In the genomic region with DNA sequence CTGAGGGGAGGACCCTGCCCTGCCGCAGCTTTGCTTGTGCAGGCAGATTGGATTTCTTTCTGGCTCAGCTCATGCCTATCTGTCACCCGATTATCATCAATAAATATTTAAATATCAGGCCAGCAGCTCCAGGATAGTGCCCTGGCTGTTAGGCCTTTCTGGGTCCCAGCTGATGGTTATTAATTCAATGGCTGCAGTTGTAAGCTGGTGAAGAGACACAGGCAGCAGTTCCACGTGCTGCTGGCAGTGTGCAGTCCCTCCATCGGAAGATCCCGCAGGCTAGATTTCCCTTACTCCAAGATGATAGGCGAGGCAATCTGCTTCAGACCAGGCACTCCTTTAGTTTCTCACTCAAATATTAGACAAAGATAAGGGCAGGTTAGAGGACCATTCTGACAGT, we compare ENCODE assay signal across 20 mouse cellular contexts.
DNase-seq lines count a peak whose midpoint lies in the region; ATAC-seq and TF ChIP-seq lines count a peak whose summit lies in the region.
"Had no signal": no experiment of that assay in that cellular context is flagged by ENCODE, and none has a peak within 500 bp of the region (broad histone marks: within the 10 kb centered on the region; RNA-seq: fewer than 3 reads in every experiment).

No protein-coding gene starts in this region.

- WGBS in midbrain, embryonic 13.5 days = 59% methylated on average over 6 of the region's 6 CpGs
- WGBS in midbrain, postnatal 0 days = 47% methylated on average over 6 of the region's 6 CpGs
- WGBS in hindbrain, embryonic 12.5 days = 53% methylated on average over 6 of the region's 6 CpGs
- 36% methylated on average over 6 of the region's 6 CpGs for WGBS in neural tube, embryonic 14.5 days

- H3K36me3 ChIP-seq in midbrain, embryonic 13.5 days = no peaks in the 10 kb centered on the region
- no peaks in the 10 kb centered on the region for H3K36me3 ChIP-seq in midbrain, postnatal 0 days (ENCODE audit: insufficient read depth, low read length)
- H3K36me3 ChIP-seq in hindbrain, embryonic 12.5 days = no peaks in the 10 kb centered on the region
- H3K36me3 ChIP-seq in neural tube, embryonic 14.5 days (ENCODE audit: control insufficient read depth, insufficient read depth, low read length) = no peaks in the 10 kb centered on the region
- H3K36me3 ChIP-seq: embryonic facial prominence, embryonic 15.5 days; forebrain, embryonic 10.5 days; heart, embryonic 13.5 days had no signal

- H3K4me1 ChIP-seq in midbrain, embryonic 13.5 days (replicated peaks) = 0 out of 2 replicates have a peak, but pooled peaks cover 4% of the 10 kb centered on the region
- H3K4me1 ChIP-seq in midbrain, postnatal 0 days (ENCODE audit: insufficient read depth, low read length) = no peaks in the 10 kb centered on the region
- H3K4me1 ChIP-seq in hindbrain, embryonic 12.5 days = no peaks in the 10 kb centered on the region
- no peaks in the 10 kb centered on the region for H3K4me1 ChIP-seq in neural tube, embryonic 14.5 days (ENCODE audit: control insufficient read depth, insufficient read depth, low read length)
- H3K4me1 ChIP-seq: embryonic facial prominence, embryonic 15.5 days; forebrain, embryonic 10.5 days; heart, embryonic 13.5 days had no signal

- no peak overlapping the region for H3K4me2 ChIP-seq in midbrain, embryonic 13.5 days (replicated peaks)
- H3K4me2 ChIP-seq in midbrain, postnatal 0 days (ENCODE audit: low read depth, low read length, poor library complexity, severe bottlenecking) = no peak overlapping the region
- H3K4me2 ChIP-seq in hindbrain, embryonic 12.5 days (replicated peaks) = no peak overlapping the region
- H3K4me2 ChIP-seq in neural tube, embryonic 14.5 days (ENCODE audit: low read depth, low read length) = no peak overlapping the region
- H3K4me2 ChIP-seq: embryonic facial prominence, embryonic 15.5 days; heart, embryonic 13.5 days had no signal

- no peak for TF ChIP-seq CTCF in midbrain, postnatal 0 days (IDR thresholded peaks at IDR 0.05)
- TF ChIP-seq CTCF in brain, embryonic 14.5 days (IDR thresholded peaks at IDR 0.05; ENCODE audit: borderline replicate concordance, extremely low read depth, insufficient read depth, insufficient read length) = no peak

- no peak overlapping the region for H3K9ac ChIP-seq in midbrain, embryonic 13.5 days (replicated peaks)
- H3K9ac ChIP-seq in midbrain, postnatal 0 days (replicated peaks; ENCODE audit: low read length, poor library complexity, severe bottlenecking) = no peak overlapping the region
- no peak overlapping the region for H3K9ac ChIP-seq in hindbrain, embryonic 12.5 days
- H3K9ac ChIP-seq in neural tube, embryonic 14.5 days (replicated peaks; ENCODE audit: low read depth, low read length) = no peak overlapping the region
- H3K9ac ChIP-seq: embryonic facial prominence, embryonic 15.5 days; heart, embryonic 13.5 days had no signal

- DNase-seq in midbrain, postnatal 0 days (ENCODE audit: low spot score) = no peak
- peak; percentile 19 for DNase-seq in brain, embryonic 14.5 days (ENCODE audit: low read depth)
- DNase-seq in ovary, postnatal 14 days (ENCODE audit: low spot score) = no peak
- DNase-seq: adrenal gland, adult 2 months; adrenal gland, postnatal 25 days; cerebellum, adult 11 months; cerebellum, adult 8-10 months; cerebellum, postnatal 14 days; embryo, embryonic 11 days; gastrocnemius, postnatal 36 days; heart, adult 11 months; heart, postnatal 4 days had no signal

- H3K27me3 ChIP-seq in midbrain, embryonic 13.5 days = no peaks in the 10 kb centered on the region
- H3K27me3 ChIP-seq in midbrain, postnatal 0 days (ENCODE audit: insufficient read depth, low read length) = no peaks in the 10 kb centered on the region
- H3K27me3 ChIP-seq in hindbrain, embryonic 12.5 days = no peaks in the 10 kb centered on the region
- H3K27me3 ChIP-seq in neural tube, embryonic 14.5 days (ENCODE audit: control insufficient read depth, insufficient read depth, low read length) = no peaks in the 10 kb centered on the region
- H3K27me3 ChIP-seq: embryonic facial prominence, embryonic 15.5 days; heart, embryonic 13.5 days had no signal

- no peak for TF ChIP-seq POLR2A in brain, embryonic 14.5 days (IDR thresholded peaks at IDR 0.05; ENCODE audit: borderline replicate concordance, extremely low read depth, insufficient read depth, insufficient read length, poor library complexity, severe bottlenecking)

- no peaks in the 10 kb centered on the region for H3K9me3 ChIP-seq in midbrain, embryonic 13.5 days
- no peaks in the 10 kb centered on the region for H3K9me3 ChIP-seq in midbrain, postnatal 0 days (ENCODE audit: low read length)
- H3K9me3 ChIP-seq in hindbrain, embryonic 12.5 days (replicated peaks) = no peaks in the 10 kb centered on the region
- no peaks in the 10 kb centered on the region for H3K9me3 ChIP-seq in neural tube, embryonic 14.5 days (ENCODE audit: control insufficient read depth, low read length)
- H3K9me3 ChIP-seq: embryonic facial prominence, embryonic 15.5 days; forebrain, embryonic 10.5 days had no signal

- ATAC-seq in midbrain, embryonic 13.5 days = peak; percentile 65; the same call in 1 of the 2 replicates
- ATAC-seq in midbrain, postnatal 0 days (ENCODE audit: low FRiP score) = no peak
- ATAC-seq in hindbrain, embryonic 12.5 days (ENCODE audit: low FRiP score) = peak; percentile 58; the same call in 1 of the 2 replicates
- ATAC-seq in neural tube, embryonic 14.5 days (ENCODE audit: low read depth) = peak; percentile 58
- ATAC-seq: forebrain, embryonic 14.5 days had no signal

- H3K4me3 ChIP-seq in midbrain, embryonic 13.5 days (replicated peaks) = no peak overlapping the region
- H3K4me3 ChIP-seq in midbrain, postnatal 0 days (ENCODE audit: low read depth, low read length) = no peak overlapping the region
- no peak overlapping the region for H3K4me3 ChIP-seq in hindbrain, embryonic 12.5 days
- no peak overlapping the region for H3K4me3 ChIP-seq in neural tube, embryonic 14.5 days (ENCODE audit: low read depth, low read length)
- H3K4me3 ChIP-seq: embryonic facial prominence, embryonic 15.5 days; erythroblast, embryonic 14.5 days; forebrain, embryonic 10.5 days; heart, embryonic 13.5 days had no signal

- no peak overlapping the region; the same call in 1 of the 2 replicates for H3K27ac ChIP-seq in midbrain, embryonic 13.5 days
- no peak overlapping the region for H3K27ac ChIP-seq in midbrain, postnatal 0 days (ENCODE audit: low read depth, low read length)
- no peak overlapping the region; the same call in 1 of the 2 replicates for H3K27ac ChIP-seq in hindbrain, embryonic 12.5 days
- no peak overlapping the region for H3K27ac ChIP-seq in neural tube, embryonic 14.5 days (ENCODE audit: low read depth, low read length)
- H3K27ac ChIP-seq: embryonic facial prominence, embryonic 15.5 days; forebrain, embryonic 10.5 days; heart, embryonic 13.5 days had no signal
